Mouse (Mus musculus) neural tube, embryonic 11.5 days (tissue): ENCODE measurements around the gene Gm3646. TPM values are rescaled to one million over a fixed set of nuclear protein-coding genes. Genes with fewer than 3 reads are reported as not detected.

Experiments
- ATAC-seq: fragments of 200-750 bp; cut with Nextera tagmentation; 2 replicates; pipeline ENCODE4 v1.8.0; 2017; ENCODE audit warnings: moderate number of reproducible peaks, mild to moderate bottlenecking, moderate TSS enrichment, moderate library complexity; ENCODE audit not compliant: insufficient read depth, low FRiP score, low TSS enrichment
- DNase-seq: peaks from one replicate; pipeline ENCODE4 v3.0.0-alpha.2; 2015; ENCODE audit warnings: low spot score
- H3K27ac ChIP-seq: fragments of 300-500 bp; sonication (generic); 2 replicates; pipeline ENCODE4 v1.5.1; 2014; ENCODE audit warnings: low read depth, mild to moderate bottlenecking, low read length
- H3K27me3 ChIP-seq: fragments of 300-500 bp; sonication (generic); 2 replicates; pipeline ENCODE4 v1.6.1; 2014; ENCODE audit warnings: mild to moderate bottlenecking, low read length, mixed read lengths; ENCODE audit not compliant: control insufficient read depth, insufficient read depth
- H3K36me3 ChIP-seq: fragments of 300-500 bp; sonication (generic); 2 replicates; pipeline ENCODE4 v1.6.1; 2014; ENCODE audit warnings: mild to moderate bottlenecking, low read length, moderate library complexity, mixed read lengths; ENCODE audit not compliant: control insufficient read depth, insufficient read depth
- H3K4me1 ChIP-seq: fragments of 300-500 bp; sonication (generic); 2 replicates; pipeline ENCODE4 v1.6.1; 2014; ENCODE audit warnings: low read length, mixed read lengths; ENCODE audit not compliant: control insufficient read depth, insufficient read depth
- H3K4me2 ChIP-seq: fragments of 300-500 bp; sonication (generic); 2 replicates; pipeline ENCODE4 v1.6.1; 2014; ENCODE audit warnings: low read depth, mild to moderate bottlenecking, moderate library complexity
- H3K4me3 ChIP-seq: fragments of 300-500 bp; sonication (generic); 2 replicates; pipeline ENCODE4 v1.5.1; 2014; ENCODE audit warnings: low read depth, low read length
- H3K9ac ChIP-seq: fragments of 300-500 bp; sonication (generic); 2 replicates; pipeline ENCODE4 v1.6.1; 2014; ENCODE audit warnings: mild to moderate bottlenecking, low read length
- H3K9me3 ChIP-seq: fragments of 300-500 bp; sonication (generic); 2 replicates; pipeline ENCODE4 v1.6.1; 2016; ENCODE audit warnings: low read length; ENCODE audit not compliant: control insufficient read depth
- WGBS: fragments of 180-500 bp; shearing (Covaris S2); extraction: QIAGEN DNeasy Blood & Tissue Kit; methylation state at CpG from one replicate; pipeline ENCODE4 v1.1.7; 2014; 5-methylcytosine and 5-hydroxymethylcytosine counted together
- polyA plus RNA-seq: library from polyadenylated mRNA; unstranded; fragments of >200 nt; fragmentation: Nextera tagmentation; extraction: Ambion mirVana; gene quantifications from 2 replicates; pipeline ENCODE4 v1.2.1, GENCODE M21; 2014

The Gm3646 gene
- polyA plus RNA-seq, 1 experiment from 2014 or later: not detected

DNA sequence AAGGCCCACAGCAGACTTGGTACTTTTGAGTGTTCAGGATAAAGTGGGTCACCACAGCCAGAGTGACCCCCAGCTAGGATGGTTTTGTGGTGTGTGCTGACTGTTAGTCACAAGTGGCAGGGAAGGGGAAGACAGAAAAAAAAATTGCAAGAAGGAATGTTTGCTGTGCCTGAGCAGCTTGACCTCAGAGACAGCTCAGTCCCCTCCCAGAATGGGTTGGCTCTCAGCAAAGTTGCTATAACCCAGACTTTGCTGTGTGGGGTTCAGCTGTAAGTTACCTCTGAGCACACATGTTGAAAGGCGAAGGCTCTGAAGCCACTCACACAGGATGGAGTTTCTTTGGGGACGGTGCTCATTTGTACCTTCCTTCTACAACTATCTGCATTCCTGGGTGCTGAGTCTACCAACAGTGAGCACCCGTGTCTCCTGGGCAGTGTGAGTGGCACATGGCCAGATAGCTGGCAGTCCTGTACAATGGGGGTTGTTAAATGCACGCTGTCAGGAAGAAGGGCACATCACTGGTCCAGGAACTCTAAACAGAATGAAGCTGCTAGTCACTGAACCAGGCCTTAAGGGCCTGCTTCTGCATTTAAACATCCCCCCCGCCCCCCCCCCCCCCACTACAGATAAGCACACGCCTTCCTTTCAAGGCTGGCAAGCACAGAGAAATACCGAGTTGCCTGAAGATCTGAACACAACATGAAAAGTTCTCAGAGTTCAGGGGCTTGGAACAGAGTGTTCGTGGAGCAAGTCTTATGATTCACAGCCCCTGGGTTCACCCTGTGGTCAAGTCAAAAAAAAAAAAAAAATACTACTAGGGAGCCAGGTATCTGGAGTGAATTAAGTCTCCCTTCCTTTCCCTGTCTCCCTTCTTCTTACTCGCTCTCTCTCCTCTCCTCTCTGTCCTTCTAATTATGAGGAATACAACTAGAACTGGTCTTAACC, 45.6 kb downstream of the Gm3646 start:
- ATAC-seq (no peak), DNase-seq (no peak)
- Histone ChIP-seq H3K9me3 (no peaks in the 10 kb centered on the region), H3K4me2 (no peak overlapping the region), H3K27me3 (no peaks in the 10 kb centered on the region), H3K4me3 (no peak overlapping the region), H3K36me3 (no peaks in the 10 kb centered on the region), H3K27ac (no peak overlapping the region), H3K4me1 (peaks cover 16% of the 10 kb centered on the region; the same call in 1 of the 2 replicates), H3K9ac (no peak overlapping the region)
- 68% methylated on average over 9 of the region's 9 CpGs for WGBS

DNA sequence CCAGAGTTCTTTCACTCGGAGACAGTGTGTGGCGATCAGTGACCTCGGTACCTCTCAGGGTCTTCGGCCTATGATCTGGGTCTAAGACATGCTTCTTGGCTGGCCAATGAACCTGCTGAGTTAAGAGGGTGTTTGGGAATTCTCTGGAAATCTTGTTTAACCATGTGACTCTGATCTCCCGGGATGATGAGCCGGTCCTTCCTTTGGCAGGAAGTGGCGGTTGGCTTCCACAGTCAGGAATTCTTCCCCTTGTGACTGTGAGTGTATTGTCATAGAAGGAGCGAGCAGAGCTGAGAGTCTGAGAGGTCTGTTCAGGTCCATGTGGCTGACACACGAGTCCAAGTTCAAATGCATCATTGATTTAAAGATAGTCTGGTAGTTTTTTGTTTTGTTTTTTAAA, 46.9 kb downstream of the Gm3646 start:
- no peak overlapping the region for H3K9ac ChIP-seq
- no peaks in the 10 kb centered on the region for H3K9me3 ChIP-seq
- H3K4me2 ChIP-seq: no peak overlapping the region
- H3K4me3 ChIP-seq: no peak overlapping the region
- DNase-seq: no peak
- WGBS: 76% methylated on average over 9 of the region's 9 CpGs
- no peak for ATAC-seq
- no peaks in the 10 kb centered on the region for H3K27me3 ChIP-seq
- H3K4me1 ChIP-seq: peaks cover 16% of the 10 kb centered on the region; the same call in 1 of the 2 replicates
- H3K27ac ChIP-seq: no peak overlapping the region
- no peaks in the 10 kb centered on the region for H3K36me3 ChIP-seq

DNA sequence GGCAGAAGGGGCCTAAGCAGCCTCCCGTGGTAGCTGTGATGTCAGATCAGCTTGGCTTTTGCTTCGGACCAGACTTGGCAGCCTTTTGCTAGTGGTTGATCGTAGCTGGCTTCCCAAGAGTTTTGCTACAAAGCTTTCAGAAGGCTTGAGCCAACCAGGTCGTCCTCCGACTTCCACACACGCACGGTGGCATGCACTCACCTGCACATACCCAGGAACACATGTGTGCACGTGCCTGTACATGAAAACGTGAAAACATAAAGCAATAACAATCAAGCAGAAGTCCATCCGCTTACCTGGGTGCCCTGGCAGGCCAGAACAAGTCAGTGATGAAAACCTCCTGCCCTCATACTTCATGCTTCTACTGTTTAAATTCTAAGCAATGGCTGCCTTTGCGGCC, 48.2 kb downstream of the Gm3646 start:
- no peak overlapping the region for H3K27ac ChIP-seq
- ATAC-seq: no peak
- H3K4me2 ChIP-seq: no peak overlapping the region
- no peak for DNase-seq
- H3K36me3 ChIP-seq: no peaks in the 10 kb centered on the region
- no peaks in the 10 kb centered on the region for H3K27me3 ChIP-seq
- 85% methylated on average over 11 of the region's 11 CpGs for WGBS
- H3K4me3 ChIP-seq: no peak overlapping the region
- H3K4me1 ChIP-seq: peaks cover 11% of the 10 kb centered on the region; the same call in 1 of the 2 replicates
- no peak overlapping the region for H3K9ac ChIP-seq
- no peaks in the 10 kb centered on the region for H3K9me3 ChIP-seq

- H3K4me2 ChIP-seq: no peak overlapping the region
- peaks cover 8% of the 10 kb centered on the region; the same call in 1 of the 2 replicates for H3K4me1 ChIP-seq
- no peak overlapping the region for H3K9ac ChIP-seq
- no peak overlapping the region for H3K27ac ChIP-seq
- H3K36me3 ChIP-seq: no peaks in the 10 kb centered on the region
- WGBS: 84% methylated on average over 13 of the region's 13 CpGs
- DNase-seq (no peak), ATAC-seq (no peak)
- H3K4me3 ChIP-seq: no peak overlapping the region
- no peaks in the 10 kb centered on the region for H3K9me3 ChIP-seq
- no peaks in the 10 kb centered on the region for H3K27me3 ChIP-seq
Observed at GRCm38 (mm10) chr1:39754224-39754957, 50.7 kb downstream of the Gm3646 start.

Other genes with a start within 250 kb of the Gm3646 start
- 29.0 and 29.1 TPM in 2 replicates for gene Rnf149, start 227.9 kb downstream of the Gm3646 start, polyA plus RNA-seq
- 0.82 and 1.2 TPM in 2 replicates for gene Creg2, start 153.9 kb downstream of the Gm3646 start, polyA plus RNA-seq
- gene Rfx8, start 84.3 kb downstream of the Gm3646 start, polyA plus RNA-seq: 0.15 and 0.22 TPM in 2 replicates
- gene Map4k4, start 95.6 kb upstream of the Gm3646 start, polyA plus RNA-seq: 39.4 and 41.0 TPM in 2 replicates